Mouse (Mus musculus): Measurements from ENCODE around the gene Rph3a. TPM values are rescaled to one million over a fixed set of nuclear protein-coding genes. Genes with fewer than 3 reads are reported as not detected.

The Rph3a gene
- 100 to 1,000 TPM; 314 to 322 TPM for total RNA-seq (2021)

DNA sequence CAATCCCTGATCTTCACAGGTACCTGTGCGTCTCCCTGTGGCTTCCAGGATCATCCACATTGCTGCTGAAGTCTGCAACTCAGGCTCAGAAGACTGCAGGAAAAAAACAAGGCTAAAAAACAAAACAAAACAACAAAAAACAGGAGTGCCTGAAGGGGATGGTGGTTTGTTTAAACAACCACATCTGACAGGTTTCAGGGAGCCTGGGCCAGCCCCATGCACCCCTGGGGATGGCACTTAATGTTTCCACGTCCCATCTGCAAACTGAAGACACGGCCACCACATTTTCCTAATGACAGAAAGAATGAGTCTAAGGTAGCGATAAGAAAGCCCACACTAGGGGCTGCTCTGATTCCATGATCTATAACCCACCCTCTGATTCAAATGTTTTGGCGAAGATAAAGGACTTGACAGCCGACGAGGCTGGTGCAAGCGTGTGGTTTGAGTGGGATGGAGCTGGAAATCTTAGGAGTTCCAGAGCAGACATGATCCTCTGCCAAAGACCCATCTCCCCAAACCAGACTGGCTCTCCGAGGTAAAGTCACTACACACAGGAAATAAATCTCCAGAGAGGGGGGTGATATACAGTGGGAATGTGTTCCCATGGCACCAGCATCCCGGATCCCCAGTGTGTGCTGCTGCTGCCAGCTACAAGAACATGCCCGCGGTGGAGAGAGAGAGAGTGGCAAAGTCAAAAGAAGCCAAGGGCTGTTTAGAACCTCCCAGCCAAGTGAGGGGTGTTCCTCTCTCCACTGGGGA is at the start of gene Rph3a:
Rph3a (minus strand) TSS at position 282 of the 759 bp plus-strand sequence.
- intact Hi-C loops (cut with DNase I), result loop anchor here (2.0 kb wide), 1 partner anchor 109 kb away; no protein-coding TSS in a partner anchor
- peak in 1 of 2 experiments; percentile 73 for DNase-seq (ENCODE audit: low spot score in 2 of 2)

DNA sequence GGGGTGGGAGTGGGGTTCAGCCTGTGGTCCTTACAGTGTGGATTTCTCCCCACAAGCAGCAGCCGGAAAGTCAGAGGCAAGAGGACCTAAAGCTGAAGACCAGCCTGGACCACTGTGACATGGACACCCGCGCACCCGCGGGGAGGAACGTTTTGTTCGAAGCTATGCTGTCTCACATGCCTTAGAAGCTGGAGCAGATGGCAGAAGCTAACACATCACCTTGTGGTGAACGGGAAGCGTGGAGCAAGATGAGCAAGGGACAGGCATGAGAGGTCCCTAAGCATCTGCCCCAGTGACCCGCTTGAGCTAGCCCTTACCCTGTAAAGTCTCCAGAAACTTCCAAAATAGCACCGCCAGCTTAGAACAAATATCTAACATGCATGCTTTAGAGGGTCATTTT is 48.4 kb upstream of the Rph3a start:
- intact Hi-C loops (cut with DNase I), result no loop called here
- DNase-seq (ENCODE audit: low spot score in 2 of 2), result peak; percentile 15 to 58

DNA sequence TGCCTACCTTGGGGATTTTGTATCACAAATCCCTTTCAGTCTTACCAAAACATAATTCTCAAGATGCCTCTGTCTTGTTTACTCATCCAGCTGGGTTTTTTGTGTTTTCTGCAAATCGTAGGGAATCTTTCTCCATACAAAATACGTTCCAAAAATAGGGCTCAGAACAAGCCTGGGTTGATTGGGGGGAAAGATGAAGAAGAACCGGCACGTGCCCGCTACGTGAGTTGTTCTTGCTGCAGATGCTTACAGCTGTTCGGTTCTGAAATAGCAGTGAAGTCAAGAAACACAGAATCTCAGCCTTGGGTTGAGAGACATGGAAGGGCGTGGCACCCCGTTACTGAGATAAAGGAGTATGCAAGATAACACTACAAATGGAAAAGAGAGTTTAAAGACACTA is 44.0 kb upstream of the Rph3a start:
- peak in 1 of 2 experiments; percentile 52 for DNase-seq (ENCODE audit: low spot score in 2 of 2)
- intact Hi-C loops (cut with DNase I), result no loop called here

DNA sequence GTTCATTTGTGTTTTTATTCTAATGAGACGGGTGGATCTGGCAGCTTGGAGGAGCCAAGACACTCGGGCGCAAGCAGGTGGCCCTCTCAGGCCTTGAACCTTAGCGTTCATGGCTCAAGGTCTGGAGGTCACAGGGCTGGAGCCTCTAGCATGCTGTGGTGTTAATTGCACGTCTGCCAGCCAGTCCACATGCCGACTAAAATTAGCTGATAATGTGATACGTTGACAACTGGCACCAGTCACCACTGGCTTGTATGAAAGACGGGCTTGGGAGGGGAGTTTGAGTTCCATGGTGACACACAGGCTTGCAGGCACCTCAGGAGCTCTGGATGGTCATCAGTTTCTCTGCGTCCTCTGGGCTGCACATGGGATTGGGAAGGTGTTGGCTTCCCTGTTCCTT is 31.9 kb upstream of the Rph3a start:
- no peak for DNase-seq (ENCODE audit: low spot score in 2 of 2)
- intact Hi-C loops (cut with DNase I), result no loop called here

DNA sequence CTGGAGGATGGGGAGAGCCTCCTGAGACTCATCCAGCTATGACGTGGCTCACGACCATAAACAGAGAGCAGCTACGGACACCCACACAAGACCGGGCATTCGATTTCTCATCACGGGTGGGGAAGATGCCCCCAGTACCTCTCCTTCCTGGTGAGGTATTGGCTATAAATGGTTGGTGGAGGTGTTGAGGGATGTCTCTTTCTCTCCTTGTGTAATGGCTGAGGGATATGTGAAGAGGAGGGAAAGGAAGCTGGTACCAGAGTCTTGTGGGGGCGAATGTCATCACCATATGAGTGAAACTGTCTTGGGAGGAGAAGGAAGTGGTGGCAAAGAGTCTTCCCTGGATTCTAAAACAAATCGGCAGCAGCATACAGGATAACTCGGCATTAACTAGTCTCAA is 29.6 kb upstream of the Rph3a start:
- intact Hi-C loops (cut with DNase I), result no loop called here
- DNase-seq (ENCODE audit: low spot score in 2 of 2), result peak in 1 of 2 experiments; percentile 46

DNA sequence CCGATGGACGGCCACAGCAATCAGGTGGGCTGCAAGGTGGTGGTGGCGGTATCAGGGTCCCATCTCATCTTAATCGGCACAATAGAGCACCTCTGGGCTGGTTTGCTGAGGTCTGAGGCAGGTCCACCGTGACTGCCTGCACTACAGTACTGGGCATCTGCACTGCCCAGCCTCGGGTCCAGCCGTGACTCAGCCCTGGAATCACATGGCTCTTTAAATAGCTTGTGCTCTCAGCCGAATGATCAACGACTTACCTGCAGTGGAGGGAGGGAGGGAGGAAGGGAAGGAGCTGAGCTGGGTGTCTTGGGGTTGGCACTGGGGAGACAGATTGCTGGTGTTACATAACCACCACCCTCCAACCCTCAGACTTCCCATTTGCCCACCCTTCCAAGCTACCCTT is 20.3 kb upstream of the Rph3a start:
- DNase-seq (ENCODE audit: low spot score in 2 of 2), result no peak
- intact Hi-C loops (cut with DNase I), result no loop called here

DNA sequence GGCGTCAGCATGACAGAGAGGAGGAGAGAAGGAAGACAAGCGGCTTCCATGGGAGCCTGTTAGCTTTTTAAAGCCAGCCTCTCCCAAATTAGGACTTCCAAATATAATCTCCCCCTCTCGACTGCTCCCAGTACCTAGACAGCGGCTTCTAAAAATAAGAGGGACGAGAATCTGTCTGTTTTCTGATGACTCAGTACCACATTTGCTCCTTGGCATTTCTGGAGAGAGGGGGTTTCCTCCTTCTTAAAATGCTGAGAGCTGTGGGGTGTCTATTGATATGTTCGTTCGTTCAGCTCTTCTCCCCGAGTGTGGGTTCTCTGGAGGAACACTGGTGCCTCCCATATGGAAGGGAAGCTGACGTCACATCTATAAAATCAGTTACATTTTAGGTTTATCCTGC is 9.6 kb upstream of the Rph3a start:
- DNase-seq (ENCODE audit: low spot score in 2 of 2), result peak in 1 of 2 experiments; percentile 94
- intact Hi-C loops (cut with DNase I), result loop anchor here (1.0 kb wide), 2 partner anchors 96 to 100 kb away; no protein-coding TSS in a partner anchor

DNA sequence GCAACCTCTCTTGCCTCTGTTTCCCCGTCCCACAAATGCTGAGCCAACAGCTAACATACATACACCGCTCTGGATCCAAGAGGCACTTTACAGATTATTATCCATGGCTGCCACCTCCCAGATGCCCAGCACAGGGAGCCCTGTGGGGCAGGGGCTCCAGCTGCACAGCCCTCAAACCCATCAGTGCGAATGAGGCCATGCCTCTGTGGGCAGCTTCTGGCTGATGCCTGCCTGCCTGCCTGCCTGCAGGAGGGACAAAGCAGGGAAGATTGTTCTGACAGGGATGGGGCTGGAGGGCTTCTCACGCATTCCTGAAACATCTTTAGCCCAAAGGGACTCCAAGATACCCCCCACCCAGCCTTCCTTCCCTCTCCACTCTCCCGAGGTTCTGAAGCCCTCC is 7.8 kb upstream of the Rph3a start:
- intact Hi-C loops (cut with DNase I), result no loop called here
- DNase-seq (ENCODE audit: low spot score in 2 of 2), result no peak

DNA sequence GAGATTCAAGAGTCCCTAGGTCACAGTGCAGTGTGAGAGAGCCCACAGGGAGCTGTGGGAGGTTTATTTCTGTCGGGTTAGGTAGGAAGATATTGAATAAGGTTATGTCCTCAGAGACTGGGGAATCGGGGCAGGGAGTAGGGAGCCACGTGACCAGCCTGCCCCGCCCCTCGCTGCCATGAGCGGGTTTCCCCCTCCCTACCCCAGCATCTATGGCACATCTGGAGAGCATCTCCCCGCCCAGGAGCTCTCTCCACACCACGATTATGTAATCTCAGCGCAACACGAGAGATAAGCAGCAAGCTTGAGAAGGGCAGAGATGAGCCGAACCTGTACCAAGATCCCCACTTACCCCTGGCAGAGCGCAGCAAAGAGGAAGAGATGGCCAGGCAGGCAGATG is 6.5 kb upstream of the Rph3a start:
- DNase-seq (ENCODE audit: low spot score in 2 of 2), result peak in 1 of 2 experiments; percentile 62
- intact Hi-C loops (cut with DNase I), result no loop called here

DNA sequence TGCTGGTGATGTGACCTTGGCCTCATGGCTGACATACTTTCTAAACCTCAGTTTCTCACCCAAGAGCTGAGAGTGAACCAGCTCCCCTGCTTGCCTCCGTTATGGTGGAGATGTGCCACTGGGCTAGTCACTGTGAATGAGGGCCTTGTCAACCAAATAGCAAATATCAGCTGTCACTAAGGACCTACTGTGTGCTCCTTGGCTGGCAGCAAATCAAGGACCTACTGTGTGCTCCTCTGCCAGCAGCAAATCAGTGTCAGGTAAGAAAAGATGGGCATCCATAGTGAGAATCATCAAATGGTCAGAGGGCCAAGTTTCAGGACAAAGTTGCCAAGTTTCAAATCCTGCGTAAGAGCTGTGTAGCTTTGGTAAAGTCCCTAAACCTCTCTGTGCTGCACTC is 4.6 kb upstream of the Rph3a start:
- DNase-seq (ENCODE audit: low spot score in 2 of 2), result no peak
- intact Hi-C loops (cut with DNase I), result no loop called here

DNA sequence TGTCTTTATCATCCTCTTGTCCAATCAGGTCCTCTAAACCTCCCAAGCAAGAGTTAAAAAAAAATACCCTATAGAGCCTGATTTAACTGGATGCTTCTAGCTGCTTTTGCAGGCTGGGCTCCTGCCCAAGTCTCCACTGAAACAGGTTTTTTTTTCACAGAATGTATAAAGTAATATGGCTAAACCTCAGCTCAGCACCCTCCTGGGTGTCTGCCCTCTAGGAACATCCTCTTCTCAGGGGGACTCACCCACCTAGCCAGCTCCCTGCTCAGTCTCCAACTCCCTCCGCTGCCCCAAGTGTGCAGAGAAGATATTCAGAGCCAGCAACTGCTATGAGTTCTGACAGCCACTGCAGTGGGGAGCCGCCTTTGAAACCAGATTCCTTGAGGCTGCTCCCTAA is 2.1 kb upstream of the Rph3a start:
- DNase-seq (ENCODE audit: low spot score in 2 of 2), result peak in 1 of 2 experiments; percentile 57
- intact Hi-C loops (cut with DNase I), result no loop called here

DNA sequence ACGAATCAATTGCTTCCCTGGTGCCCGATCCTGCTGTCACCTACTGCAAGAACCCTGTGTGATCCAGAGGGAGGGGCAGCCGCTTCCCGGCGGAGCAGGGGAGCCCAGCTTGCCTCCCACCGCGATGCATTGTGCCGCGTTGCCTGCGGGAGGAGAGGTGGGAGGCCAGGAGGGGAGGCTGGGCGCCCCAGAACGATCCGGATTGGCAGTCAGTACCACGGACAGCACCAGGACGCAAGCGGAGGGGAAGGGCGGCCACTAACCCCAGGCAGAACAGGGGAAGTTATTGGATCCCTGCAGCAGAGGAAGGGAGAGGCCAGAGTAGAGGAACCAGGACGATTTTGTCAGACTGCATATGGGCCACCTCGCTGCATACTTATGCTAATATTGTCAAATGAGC is 486 bp downstream of the Rph3a start:
- peak; percentile 66 to 85 for DNase-seq (ENCODE audit: low spot score in 2 of 2)
- intact Hi-C loops (cut with DNase I), result loop anchor here (2.0 kb wide), 1 partner anchor 109 kb away; no protein-coding TSS in a partner anchor

DNA sequence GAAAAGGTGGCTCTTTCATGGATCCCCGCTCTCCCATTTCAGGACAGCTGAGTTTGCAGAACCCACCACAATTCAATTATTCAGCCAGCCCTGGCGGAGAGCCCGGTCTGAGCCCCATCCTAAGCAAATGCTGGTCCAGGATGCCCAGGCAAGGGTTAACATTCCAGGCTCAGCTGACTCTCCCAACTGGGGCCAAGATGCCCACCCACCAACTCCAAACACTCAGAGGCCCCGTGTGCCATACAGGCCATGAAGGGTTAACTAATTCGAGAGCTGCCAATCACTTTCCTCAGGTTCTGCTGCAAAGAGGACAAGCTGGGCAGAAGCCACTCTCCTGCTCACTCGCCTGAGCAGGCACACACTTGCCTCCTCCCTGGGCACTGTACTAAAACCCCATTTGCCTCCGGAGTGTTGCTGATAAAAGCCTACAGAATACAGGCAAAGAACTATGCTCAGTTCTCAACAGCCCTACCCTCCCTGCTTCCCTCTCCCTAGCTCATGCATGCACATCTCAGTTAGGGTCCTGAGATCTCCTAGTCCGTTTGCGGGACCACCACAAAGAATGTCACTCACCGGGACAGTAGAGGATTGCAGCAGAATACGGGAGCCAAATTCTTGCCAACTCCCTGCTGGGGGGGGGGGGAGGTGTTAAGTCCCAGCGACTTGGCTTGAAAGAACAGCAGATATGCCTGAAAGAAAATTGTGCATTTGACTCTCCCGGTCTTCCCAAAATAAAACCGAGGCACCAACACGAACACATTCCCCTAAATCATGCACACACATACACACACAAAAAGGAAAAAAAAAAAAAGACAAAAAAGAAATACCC is 1.3 kb downstream of the Rph3a start:
- peak in 1 of 2 experiments; percentile 54 for DNase-seq (ENCODE audit: low spot score in 2 of 2)
- intact Hi-C loops (cut with DNase I), result loop anchor here (2.0 kb wide), 1 partner anchor 110 kb away; no protein-coding TSS in a partner anchor

DNA sequence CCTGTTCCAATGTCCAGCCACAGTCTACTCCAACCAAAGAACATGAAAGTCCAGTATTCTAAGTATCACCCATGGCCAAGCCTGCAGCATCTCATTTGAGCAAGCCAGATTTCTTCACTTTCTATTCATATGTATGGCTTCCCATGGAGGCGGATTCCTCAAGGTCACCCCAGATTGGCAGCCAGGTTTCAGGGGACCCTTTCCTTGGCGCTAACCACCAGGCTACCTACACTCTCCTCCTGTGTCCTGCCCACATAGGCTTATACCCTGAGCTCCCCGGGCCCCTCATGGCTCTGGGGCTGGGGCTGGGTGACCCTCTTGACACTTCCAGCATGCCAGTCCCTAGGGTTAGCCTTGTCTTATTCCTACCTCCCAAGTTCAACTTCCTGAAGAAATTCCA is 2.3 kb downstream of the Rph3a start:
- intact Hi-C loops (cut with DNase I), result loop anchor here (2.0 kb wide), 1 partner anchor 117 kb away; no protein-coding TSS in a partner anchor
- no peak for DNase-seq (ENCODE audit: low spot score in 2 of 2)

DNA sequence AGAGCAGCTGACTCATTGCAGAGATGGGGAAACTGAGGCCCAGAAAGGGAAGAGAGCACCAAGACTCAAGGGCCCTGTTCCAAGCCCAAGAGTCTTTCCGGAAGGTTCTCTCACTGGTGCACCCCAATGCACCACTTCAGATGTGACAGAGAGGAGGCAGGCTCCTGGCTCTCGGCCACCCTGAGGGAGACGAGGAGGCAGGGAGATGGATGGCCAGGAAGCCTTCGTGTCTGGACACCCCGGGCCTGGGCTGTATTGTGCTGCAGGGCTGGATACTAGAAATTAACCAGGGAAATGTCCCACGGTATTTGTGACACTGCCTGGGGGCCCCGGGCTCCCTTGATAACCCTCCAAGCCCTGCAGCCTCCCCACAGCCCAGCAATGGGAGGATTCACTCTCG is 2.8 kb downstream of the Rph3a start:
- intact Hi-C loops (cut with DNase I), result loop anchor here (2.0 kb wide), 1 partner anchor 118 kb away; no protein-coding TSS in a partner anchor
- peak in 1 of 2 experiments; percentile 70 for DNase-seq (ENCODE audit: low spot score in 2 of 2)

DNA sequence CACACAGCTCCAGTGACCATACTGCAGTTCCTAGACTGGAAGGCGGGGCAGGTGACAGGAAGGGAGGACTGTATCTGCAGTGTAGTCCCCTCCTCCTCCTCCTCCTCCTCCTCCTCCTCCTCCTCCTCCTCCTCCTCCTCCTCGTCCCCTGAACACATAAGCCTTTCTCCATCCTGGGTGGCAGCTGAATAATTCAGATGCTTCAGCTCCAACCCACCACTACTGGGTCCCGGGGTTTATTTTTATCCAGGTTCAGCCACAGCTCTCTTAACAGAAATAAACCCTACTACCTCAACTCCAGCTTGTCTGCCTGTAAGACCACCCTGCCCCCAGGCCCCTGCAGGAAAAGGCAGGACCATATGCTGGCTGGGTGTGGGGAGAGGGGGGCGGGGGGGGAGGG is 3.7 kb downstream of the Rph3a start:
- intact Hi-C loops (cut with DNase I), result loop anchor here (2.0 kb wide), 1 partner anchor 119 kb away; no protein-coding TSS in a partner anchor
- peak in 1 of 2 experiments; percentile 69 for DNase-seq (ENCODE audit: low spot score in 2 of 2)

DNA sequence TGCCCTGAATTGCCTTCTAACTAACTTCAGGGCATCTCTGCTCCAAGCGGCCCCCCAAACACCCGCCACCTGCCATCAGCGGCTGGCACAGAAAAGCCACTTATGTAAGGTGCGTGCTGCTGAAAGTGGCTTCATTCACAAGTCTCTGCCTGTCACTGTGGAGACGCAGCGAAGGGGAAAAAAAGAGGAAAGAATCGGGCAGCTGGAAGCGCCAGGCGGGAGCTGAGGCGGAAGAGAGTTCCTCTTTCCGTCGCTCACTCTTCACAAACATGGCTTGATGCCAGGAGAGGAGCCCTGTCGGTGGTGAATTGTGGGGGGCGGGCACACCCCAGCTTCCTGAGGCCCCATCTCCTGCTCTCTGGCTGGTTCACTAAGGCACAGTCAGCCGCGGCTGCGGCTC is 6.1 kb downstream of the Rph3a start:
- intact Hi-C loops (cut with DNase I), result no loop called here
- DNase-seq (ENCODE audit: low spot score in 2 of 2), result peak; percentile 67 to 78

DNA sequence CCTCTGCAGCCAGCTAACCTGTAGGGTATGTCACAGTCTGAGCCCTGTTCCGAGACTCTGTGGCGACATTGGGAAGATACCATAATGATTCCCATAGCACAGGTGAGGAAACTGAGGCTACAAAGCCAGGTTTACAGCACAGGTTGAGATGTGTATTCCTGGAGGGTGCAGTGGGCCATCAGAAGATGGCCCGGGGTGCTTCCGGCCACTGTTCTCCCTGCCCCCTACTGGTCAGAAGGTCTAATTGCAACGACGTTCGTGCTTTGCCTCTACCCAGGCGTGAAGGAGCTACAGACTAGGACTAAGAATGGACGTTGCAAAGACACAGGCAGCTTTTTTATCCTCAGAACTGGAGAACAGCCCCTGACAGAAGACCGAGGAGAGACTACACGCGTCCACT is 10.3 kb downstream of the Rph3a start:
- no peak for DNase-seq (ENCODE audit: low spot score in 2 of 2)
- intact Hi-C loops (cut with DNase I), result no loop called here

DNA sequence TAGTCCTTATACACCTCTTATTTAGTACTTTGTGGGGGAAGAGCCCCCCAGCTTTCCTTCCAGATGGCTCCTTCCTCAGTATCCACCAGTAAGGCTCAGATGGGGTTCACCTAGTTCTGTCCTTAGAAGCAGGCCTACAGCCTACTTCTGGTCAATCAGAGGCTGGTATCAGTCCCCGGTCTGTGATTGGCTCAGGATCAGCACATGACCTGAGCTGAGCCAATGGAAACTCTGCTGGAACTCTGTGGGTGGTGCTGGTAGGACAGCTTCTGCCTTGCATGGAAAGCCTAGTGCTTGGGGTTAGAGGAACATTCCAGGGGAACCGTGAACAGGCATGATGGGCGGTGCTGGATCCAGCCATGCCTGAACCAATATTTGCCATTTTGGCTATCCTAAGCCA is 21.5 kb downstream of the Rph3a start:
- intact Hi-C loops (cut with DNase I), result no loop called here
- DNase-seq (ENCODE audit: low spot score in 2 of 2), result no peak

DNA sequence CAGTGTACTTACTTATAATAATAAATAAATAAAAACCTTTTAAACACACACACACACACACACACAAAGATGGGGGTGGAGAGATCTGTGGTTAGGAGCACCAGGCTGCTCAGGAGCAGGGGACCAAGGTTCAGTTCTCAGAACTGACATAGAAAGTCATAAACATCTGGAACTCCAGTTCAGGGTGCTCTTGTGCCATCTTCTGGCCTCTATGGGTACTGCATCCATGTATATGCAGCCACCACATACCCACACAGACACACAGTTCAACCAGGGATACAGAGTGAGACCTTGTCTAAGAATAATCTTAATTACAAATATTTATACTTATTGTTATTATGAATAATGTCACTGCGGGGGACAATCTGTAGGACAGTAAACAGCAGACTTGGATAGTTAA is 26.9 kb downstream of the Rph3a start:
- DNase-seq (ENCODE audit: low spot score in 2 of 2), result no peak
- intact Hi-C loops (cut with DNase I), result no loop called here
